Mouse (Mus musculus) ES-Bruce4 (cell line): ENCODE measurements around the gene Wif1.

Experiments
- CTCF ChIP-seq: IDR thresholded peaks from one replicate; pipeline ENCODE4 v1.8.1; 2011; ENCODE audit warnings: low read depth, low read length
- EP300 ChIP-seq: IDR thresholded peaks from 2 replicates; pipeline ENCODE4 v1.6.1; 2011; ENCODE audit warnings: low read depth, low read length; ENCODE audit not compliant: insufficient read depth
- POLR2A ChIP-seq: IDR thresholded peaks from one replicate; pipeline ENCODE4 v1.8.1; 2011; ENCODE audit warnings: low read length; ENCODE audit not compliant: insufficient read depth

DNA sequence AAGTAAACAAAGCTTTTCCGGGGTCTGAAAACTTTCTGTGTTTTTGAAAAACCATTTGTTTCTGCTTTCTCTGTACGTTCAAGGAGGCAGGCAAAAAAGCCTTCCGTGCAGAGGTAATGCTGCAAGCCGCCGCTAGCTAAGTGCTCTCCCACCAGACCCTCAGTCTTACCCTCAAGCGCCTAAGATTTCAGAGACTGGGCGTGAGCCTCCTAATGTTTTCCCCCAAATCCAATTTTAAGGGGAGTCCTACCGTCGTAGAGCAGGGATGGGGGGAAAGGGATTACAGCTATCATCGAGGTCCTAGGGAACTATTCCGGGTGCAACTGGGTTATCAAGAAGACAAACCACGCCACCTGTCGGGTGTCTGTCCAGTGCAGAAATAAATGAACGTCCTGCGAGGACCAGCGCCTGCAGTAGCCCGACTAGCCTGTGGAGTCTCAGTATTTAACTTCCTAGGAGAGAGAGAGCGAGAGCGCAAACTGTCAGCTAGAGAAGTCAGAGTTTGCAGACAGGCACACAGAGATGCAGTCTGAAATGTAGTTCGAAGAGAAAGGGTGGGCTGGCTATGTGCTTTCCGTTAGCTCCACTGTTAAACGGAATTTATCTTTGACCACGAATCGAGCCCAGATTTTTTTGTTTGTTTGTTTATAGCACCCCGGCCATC lies 500 bp upstream of the Wif1 start:
- TF ChIP-seq CTCF, result peak; percentile 41
- no peak for TF ChIP-seq POLR2A
- TF ChIP-seq EP300, result no peak
